Mouse (Mus musculus) cerebellum, postnatal 10 days (tissue): Measurements from ENCODE around the gene Tm4sf19.

Experiments used
- DNase-seq, 2 experiments: peaks; one replicate each; pipeline ENCODE4 v3.0.0; 2021; ENCODE audit warnings: mixed read lengths in 2 of 2

Gene Tm4sf19

GRCm38 (mm10) chr16:32400267-32400666 lies at the start of gene Tm4sf19:
TSS of gene Tm4sf19 (plus strand) at chr16:32400506.
- DNase-seq = no peak

- peak; percentile 59 to 68 for DNase-seq
Measured at GRCm38 (mm10) chr16:32350776-32351175, 49.5 kb upstream of the Tm4sf19 start.

GRCm38 (mm10) chr16:32363530-32363929 lies 36.8 kb upstream of the Tm4sf19 start:
- DNase-seq = no peak

GRCm38 (mm10) chr16:32371351-32371750 lies 29.0 kb upstream of the Tm4sf19 start:
- peak; percentile 60 to 65 for DNase-seq

GRCm38 (mm10) chr16:32379575-32379974 lies 20.7 kb upstream of the Tm4sf19 start:
- DNase-seq = no peak

GRCm38 (mm10) chr16:32382901-32383300 lies 17.4 kb upstream of the Tm4sf19 start:
- no peak for DNase-seq

- no peak for DNase-seq
Measured at GRCm38 (mm10) chr16:32384885-32385284, 15.4 kb upstream of the Tm4sf19 start.

GRCm38 (mm10) chr16:32386826-32387225 lies 13.5 kb upstream of the Tm4sf19 start:
- peak; percentile 36 to 56 for DNase-seq

- DNase-seq = no peak
Measured at GRCm38 (mm10) chr16:32389049-32389448, 11.3 kb upstream of the Tm4sf19 start.

GRCm38 (mm10) chr16:32389841-32390240 lies 10.5 kb upstream of the Tm4sf19 start:
- no peak for DNase-seq

GRCm38 (mm10) chr16:32390882-32391281 lies 9.4 kb upstream of the Tm4sf19 start:
- no peak for DNase-seq

- DNase-seq = no peak
Measured at GRCm38 (mm10) chr16:32395679-32396540, 4.4 kb upstream of the Tm4sf19 start.

GRCm38 (mm10) chr16:32396541-32396835 lies 3.8 kb upstream of the Tm4sf19 start:
- no peak for DNase-seq

- DNase-seq = no peak
Measured at GRCm38 (mm10) chr16:32398206-32398605, 2.1 kb upstream of the Tm4sf19 start.

- no peak for DNase-seq
Measured at GRCm38 (mm10) chr16:32401335-32401965, 1.1 kb downstream of the Tm4sf19 start.

- DNase-seq = no peak
Measured at GRCm38 (mm10) chr16:32402818-32403217, 2.5 kb downstream of the Tm4sf19 start.

- no peak for DNase-seq
Measured at GRCm38 (mm10) chr16:32405716-32406115, 5.4 kb downstream of the Tm4sf19 start.

- no peak for DNase-seq
Measured at GRCm38 (mm10) chr16:32406671-32407070, 6.4 kb downstream of the Tm4sf19 start.

GRCm38 (mm10) chr16:32407730-32408129 lies 7.4 kb downstream of the Tm4sf19 start:
- no peak for DNase-seq

GRCm38 (mm10) chr16:32417457-32417856 lies 17.2 kb downstream of the Tm4sf19 start:
- DNase-seq = no peak

GRCm38 (mm10) chr16:32419517-32420483 lies 19.5 kb downstream of the Tm4sf19 start, which contains the start of gene Tctex1d2:
TSS of gene Tctex1d2 (plus strand) at chr16:32419702.
- peak; percentile 96 to 98 for DNase-seq

- DNase-seq = no peak
Measured at GRCm38 (mm10) chr16:32427506-32427905, 27.2 kb downstream of the Tm4sf19 start.

- peak; percentile 95 to 96 for DNase-seq
Measured at GRCm38 (mm10) chr16:32430474-32431046, 30.3 kb downstream of the Tm4sf19 start, which contains the start of gene Pcyt1a. TSS of gene Pcyt1a (plus strand) at chr16:32430921.
